Mouse (Mus musculus) bone marrow, adult 2 months (tissue): ENCODE data around the gene Cmbl. TPM values are rescaled to one million over a fixed set of nuclear protein-coding genes. Genes with fewer than 3 reads are reported as not detected.

Source experiments
- H3K27ac ChIP-seq: fragments of 200-500 bp; 2 replicates; pipeline ENCODE4 v1.5.1; 2012; ENCODE audit warnings: low read depth, mild to moderate bottlenecking, control low read depth, inconsistent platforms, low read length; ENCODE audit not compliant: control insufficient read depth, poor library complexity, insufficient read depth
- H3K4me1 ChIP-seq: fragments of 200-500 bp; 2 replicates; pipeline ENCODE4 v1.6.1; 2011; ENCODE audit warnings: low read length; ENCODE audit not compliant: control insufficient read depth, insufficient read depth
- H3K4me3 ChIP-seq: fragments of 200-500 bp; replicated peaks from 2 replicates; pipeline ENCODE3; 2011; ENCODE audit warnings: mild to moderate bottlenecking, low read depth, low read length, control low read depth; ENCODE audit not compliant: control insufficient read depth
- CTCF ChIP-seq: fragments of 200-500 bp; IDR thresholded peaks from 2 replicates; pipeline ENCODE4 v1.5.1; 2011; ENCODE audit warnings: low read length, control low read depth; ENCODE audit not compliant: control insufficient read depth, insufficient read depth
- POLR2A ChIP-seq: fragments of 200-500 bp; IDR thresholded peaks from 2 replicates; pipeline ENCODE4 v1.6.1; 2011; ENCODE audit warnings: low read depth, mild to moderate bottlenecking, control low read depth, low read length, borderline replicate concordance; ENCODE audit not compliant: control insufficient read depth
- WGBS: fragments of 180-500 bp; shearing (Covaris S2); methylation state at CpG from one replicate; pipeline ENCODE4 v1.1.7; 2018; 5-methylcytosine and 5-hydroxymethylcytosine counted together
- polyA plus RNA-seq: library from polyadenylated mRNA; stranded (reverse); fragments of >200 nt; gene quantifications from 2 replicates; pipeline ENCODE4 v1.2.4, GENCODE M21; 2011; ENCODE audit warnings: low replicate concordance; ENCODE audit not compliant: missing spikeins, insufficient read depth, insufficient read length

The Cmbl gene
- polyA plus RNA-seq, 1 experiment: 10.2 TPM

- Histone ChIP-seq H3K27ac (no peak overlapping the region), H3K4me3 (no peak overlapping the region), H3K4me1 (peaks cover 9% of the 10 kb centered on the region)
- 86% methylated on average over 2 of the region's 2 CpGs for WGBS
- TF ChIP-seq CTCF: no peak
- TF ChIP-seq POLR2A: no peak
Measured at GRCm38 (mm10) chr15:31537706-31538105, 27.5 kb upstream of the Cmbl start.

GRCm38 (mm10) chr15:31538346-31538745 lies 26.8 kb upstream of the Cmbl start:
- no peak for TF ChIP-seq CTCF
- no peak for TF ChIP-seq POLR2A
- H3K4me3 ChIP-seq: no peak overlapping the region
- peaks cover 6% of the 10 kb centered on the region; the same call in 1 of the 2 replicates for H3K4me1 ChIP-seq
- WGBS: 81% methylated on average over 3 of the region's 3 CpGs
- no peak overlapping the region for H3K27ac ChIP-seq

GRCm38 (mm10) chr15:31539643-31540512 lies 25.3 kb upstream of the Cmbl start:
- Histone ChIP-seq H3K4me3 (peak overlapping the region; percentile 33), H3K27ac (peak overlapping the region; percentile 77), H3K4me1 (peaks cover 6% of the 10 kb centered on the region; the same call in 1 of the 2 replicates)
- 66% methylated on average over 9 of the region's 9 CpGs for WGBS
- TF ChIP-seq CTCF (peak; percentile 3; the same call in 1 of the 2 replicates), POLR2A (no peak)

GRCm38 (mm10) chr15:31540513-31540802 lies 24.7 kb upstream of the Cmbl start:
- TF ChIP-seq POLR2A (no peak), CTCF (no peak)
- H3K4me1 ChIP-seq: peaks cover 4% of the 10 kb centered on the region; the same call in 1 of the 2 replicates
- H3K4me3 ChIP-seq: peak overlapping the region; percentile 33
- peak overlapping the region; percentile 77 for H3K27ac ChIP-seq
- 44% methylated on average over 1 of the region's 1 CpGs for WGBS

- no peak for TF ChIP-seq CTCF
- TF ChIP-seq POLR2A: no peak
- peaks cover 4% of the 10 kb centered on the region; the same call in 1 of the 2 replicates for H3K4me1 ChIP-seq
- WGBS: 7% methylated on average over 10 of the region's 10 CpGs
Measured at GRCm38 (mm10) chr15:31542013-31542958, 22.9 kb upstream of the Cmbl start.

GRCm38 (mm10) chr15:31543246-31543645 lies 21.9 kb upstream of the Cmbl start:
- no peak overlapping the region for H3K27ac ChIP-seq
- H3K4me1 ChIP-seq: peaks cover 4% of the 10 kb centered on the region; the same call in 1 of the 2 replicates
- 13% methylated on average over 3 of the region's 3 CpGs for WGBS
- no peak overlapping the region for H3K4me3 ChIP-seq
- TF ChIP-seq CTCF: no peak
- TF ChIP-seq POLR2A: no peak

More at GRCm38 (mm10) chr15:31542013-31542958, 22.9 kb upstream of the Cmbl start:
- Histone ChIP-seq H3K27ac (peak overlapping the region; percentile 51; the same call in 1 of the 2 replicates), H3K4me3 (no peak overlapping the region)

- WGBS: 86% methylated on average over 1 of the region's 1 CpGs
- H3K4me1 ChIP-seq: peaks cover 4% of the 10 kb centered on the region; the same call in 1 of the 2 replicates
- no peak for TF ChIP-seq POLR2A
- no peak overlapping the region for H3K27ac ChIP-seq
- H3K4me3 ChIP-seq: no peak overlapping the region
Measured at GRCm38 (mm10) chr15:31545058-31545457, 20.1 kb upstream of the Cmbl start.

- no peak overlapping the region for H3K4me3 ChIP-seq
- H3K4me1 ChIP-seq: peaks cover 3% of the 10 kb centered on the region; the same call in 1 of the 2 replicates
- TF ChIP-seq CTCF (no peak), POLR2A (no peak)
- WGBS: 88% methylated on average over 6 of the region's 6 CpGs
- no peak overlapping the region for H3K27ac ChIP-seq
Measured at GRCm38 (mm10) chr15:31546291-31546690, 18.9 kb upstream of the Cmbl start.
